Mouse (Mus musculus): ENCODE results near the gene Slc26a11. TPM values are rescaled to one million over a fixed set of nuclear protein-coding genes. Genes with fewer than 3 reads are reported as not detected.

Slc26a11 gene
- polyA plus RNA-seq, 1 experiment: 5.5 TPM

GRCm38 (mm10) chr11:119359089-119359488 lies 3.7 kb downstream of the Slc26a11 start:
- H3K36me3 ChIP-seq (ENCODE audit: control insufficient read depth, insufficient read depth, low read length): no peaks in the 10 kb centered on the region
- TF ChIP-seq POLR2A (IDR thresholded peaks at IDR 0.05; ENCODE audit: control insufficient read depth, low read depth, low read length) (no peak; the same call in 1 of the 2 replicates), CTCF (IDR thresholded peaks at IDR 0.05; ENCODE audit: control insufficient read depth, insufficient read depth, insufficient replicate concordance, low read depth, low read length) (no peak)

GRCm38 (mm10) chr11:119362769-119363533 lies 7.6 kb downstream of the Slc26a11 start:
- no peak for TF ChIP-seq POLR2A (IDR thresholded peaks at IDR 0.05; ENCODE audit: control insufficient read depth, low read depth, low read length)
- Histone ChIP-seq H3K4me3 (ENCODE audit: control insufficient read depth, low read depth, low read length) (no peak overlapping the region), H3K27me3 (ENCODE audit: control insufficient read depth, insufficient read depth, low read length) (no peaks in the 10 kb centered on the region), H3K36me3 (ENCODE audit: control insufficient read depth, insufficient read depth, low read length) (no peaks in the 10 kb centered on the region), H3K27ac (ENCODE audit: control insufficient read depth, insufficient read depth, low read depth, low read length) (no peak overlapping the region), H3K4me1 (ENCODE audit: control insufficient read depth, insufficient read depth, low read length) (no peaks in the 10 kb centered on the region)

More at GRCm38 (mm10) chr11:119359089-119359488, 3.7 kb downstream of the Slc26a11 start:
- Histone ChIP-seq H3K27me3 (ENCODE audit: control insufficient read depth, insufficient read depth, low read length) (no peaks in the 10 kb centered on the region), H3K4me3 (ENCODE audit: control insufficient read depth, low read depth, low read length) (no peak overlapping the region), H3K27ac (ENCODE audit: control insufficient read depth, insufficient read depth, low read depth, low read length) (no peak overlapping the region), H3K4me1 (ENCODE audit: control insufficient read depth, insufficient read depth, low read length) (peaks cover 10% of the 10 kb centered on the region)

DNA sequence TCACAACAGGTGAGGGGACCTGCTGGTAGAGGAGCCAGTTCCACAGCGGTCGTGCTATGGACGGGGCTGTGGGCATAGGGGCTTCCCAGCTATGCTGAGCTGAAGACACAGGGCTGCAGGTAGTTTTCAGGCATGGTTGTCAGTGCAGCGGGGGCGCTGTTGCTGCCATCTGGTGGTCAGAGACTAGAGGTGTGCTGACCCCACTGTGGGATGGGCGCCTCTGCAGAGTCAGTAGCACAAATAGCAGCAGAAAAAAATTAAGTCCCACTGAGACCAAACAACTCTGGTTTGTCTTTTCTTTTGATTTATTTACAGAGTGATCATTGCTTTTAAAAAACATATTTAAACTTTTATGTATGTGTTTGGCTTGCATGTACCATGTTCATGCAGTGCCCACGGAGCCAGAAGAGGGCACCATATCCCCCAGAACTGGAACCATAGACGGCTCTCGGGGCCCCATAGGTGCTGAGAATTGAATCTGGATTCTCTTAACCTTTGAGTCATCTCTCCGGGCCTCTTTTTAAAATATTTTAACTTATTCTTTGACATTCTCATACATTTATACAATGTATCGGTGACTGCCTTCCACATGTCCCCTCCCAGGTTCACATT lies 8.3 kb downstream of the Slc26a11 start:
- Histone ChIP-seq H3K4me1 (ENCODE audit: control insufficient read depth, insufficient read depth, low read length) (no peaks in the 10 kb centered on the region), H3K27me3 (ENCODE audit: control insufficient read depth, insufficient read depth, low read length) (no peaks in the 10 kb centered on the region), H3K27ac (ENCODE audit: control insufficient read depth, insufficient read depth, low read depth, low read length) (no peak overlapping the region), H3K4me3 (ENCODE audit: control insufficient read depth, low read depth, low read length) (no peak overlapping the region), H3K36me3 (ENCODE audit: control insufficient read depth, insufficient read depth, low read length) (no peaks in the 10 kb centered on the region)
- TF ChIP-seq POLR2A (IDR thresholded peaks at IDR 0.05; ENCODE audit: control insufficient read depth, low read depth, low read length): no peak
- peak; percentile 78; the same call in 1 of the 2 replicates for TF ChIP-seq CTCF (IDR thresholded peaks at IDR 0.05; ENCODE audit: control insufficient read depth, insufficient read depth, insufficient replicate concordance, low read depth, low read length)

GRCm38 (mm10) chr11:119375425-119375824 lies 20.1 kb downstream of the Slc26a11 start:
- H3K27me3 ChIP-seq (ENCODE audit: control insufficient read depth, insufficient read depth, low read length): no peaks in the 10 kb centered on the region
- no peak overlapping the region for H3K4me3 ChIP-seq (ENCODE audit: control insufficient read depth, low read depth, low read length)
- no peaks in the 10 kb centered on the region for H3K4me1 ChIP-seq (ENCODE audit: control insufficient read depth, insufficient read depth, low read length)
- TF ChIP-seq CTCF (IDR thresholded peaks at IDR 0.05; ENCODE audit: control insufficient read depth, insufficient read depth, insufficient replicate concordance, low read depth, low read length): no peak
- no peaks in the 10 kb centered on the region for H3K36me3 ChIP-seq (ENCODE audit: control insufficient read depth, insufficient read depth, low read length)
- H3K27ac ChIP-seq (ENCODE audit: control insufficient read depth, insufficient read depth, low read depth, low read length): no peak overlapping the region

GRCm38 (mm10) chr11:119377326-119377725 lies 22.0 kb downstream of the Slc26a11 start:
- Histone ChIP-seq H3K27me3 (ENCODE audit: control insufficient read depth, insufficient read depth, low read length) (no peaks in the 10 kb centered on the region), H3K36me3 (ENCODE audit: control insufficient read depth, insufficient read depth, low read length) (no peaks in the 10 kb centered on the region), H3K27ac (ENCODE audit: control insufficient read depth, insufficient read depth, low read depth, low read length) (no peak overlapping the region), H3K4me1 (ENCODE audit: control insufficient read depth, insufficient read depth, low read length) (no peaks in the 10 kb centered on the region), H3K4me3 (ENCODE audit: control insufficient read depth, low read depth, low read length) (no peak overlapping the region)
- TF ChIP-seq CTCF (IDR thresholded peaks at IDR 0.05; ENCODE audit: control insufficient read depth, insufficient read depth, insufficient replicate concordance, low read depth, low read length): no peak
- TF ChIP-seq POLR2A (IDR thresholded peaks at IDR 0.05; ENCODE audit: control insufficient read depth, low read depth, low read length): no peak

DNA sequence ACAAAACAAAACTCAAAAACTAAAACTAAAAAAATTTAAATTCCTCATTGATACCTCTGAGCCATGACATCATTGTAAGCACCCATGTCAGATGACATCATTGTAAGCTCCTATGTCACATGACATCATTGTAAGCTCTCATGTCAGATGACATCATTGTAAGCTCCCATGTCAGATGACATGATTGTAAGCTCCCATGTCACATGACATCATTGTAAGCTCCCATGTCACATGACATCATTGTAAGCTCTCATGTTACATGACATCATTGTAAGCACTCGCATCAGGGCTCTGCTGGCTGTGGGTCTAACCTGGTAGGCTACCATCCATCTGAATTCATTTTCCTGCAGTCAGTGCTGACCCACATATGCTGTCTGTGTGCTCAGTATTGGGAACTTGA lies 23.2 kb downstream of the Slc26a11 start:
- Histone ChIP-seq H3K4me1 (ENCODE audit: control insufficient read depth, insufficient read depth, low read length) (no peaks in the 10 kb centered on the region), H3K4me3 (ENCODE audit: control insufficient read depth, low read depth, low read length) (no peak overlapping the region), H3K27me3 (ENCODE audit: control insufficient read depth, insufficient read depth, low read length) (no peaks in the 10 kb centered on the region), H3K27ac (ENCODE audit: control insufficient read depth, insufficient read depth, low read depth, low read length) (no peak overlapping the region), H3K36me3 (ENCODE audit: control insufficient read depth, insufficient read depth, low read length) (no peaks in the 10 kb centered on the region)
- TF ChIP-seq POLR2A (IDR thresholded peaks at IDR 0.05; ENCODE audit: control insufficient read depth, low read depth, low read length) (no peak), CTCF (IDR thresholded peaks at IDR 0.05; ENCODE audit: control insufficient read depth, insufficient read depth, insufficient replicate concordance, low read depth, low read length) (no peak)

- no peaks in the 10 kb centered on the region for H3K27me3 ChIP-seq (ENCODE audit: control insufficient read depth, insufficient read depth, low read length)
- TF ChIP-seq CTCF (IDR thresholded peaks at IDR 0.05; ENCODE audit: control insufficient read depth, insufficient read depth, insufficient replicate concordance, low read depth, low read length): no peak
- TF ChIP-seq POLR2A (IDR thresholded peaks at IDR 0.05; ENCODE audit: control insufficient read depth, low read depth, low read length): no peak
- H3K27ac ChIP-seq (ENCODE audit: control insufficient read depth, insufficient read depth, low read depth, low read length): no peak overlapping the region
- no peak overlapping the region for H3K4me3 ChIP-seq (ENCODE audit: control insufficient read depth, low read depth, low read length)
- no peaks in the 10 kb centered on the region for H3K36me3 ChIP-seq (ENCODE audit: control insufficient read depth, insufficient read depth, low read length)
- no peaks in the 10 kb centered on the region for H3K4me1 ChIP-seq (ENCODE audit: control insufficient read depth, insufficient read depth, low read length)
Observed at GRCm38 (mm10) chr11:119381631-119382337, 26.4 kb downstream of the Slc26a11 start.
